Mouse (Mus musculus) hindbrain, embryonic 14.5 days (tissue): ENCODE data around the gene Terb1. TPM values are rescaled to one million over a fixed set of nuclear protein-coding genes. Genes with fewer than 3 reads are reported as not detected.

Source experiments
- ATAC-seq: fragments of 200-750 bp; cut with Nextera tagmentation; 2 replicates; pipeline ENCODE4 v1.8.0; 2017; ENCODE audit warnings: moderate number of reproducible peaks, mild to moderate bottlenecking, moderate TSS enrichment, moderate library complexity; ENCODE audit not compliant: low FRiP score
- DNase-seq: peaks from one replicate; pipeline ENCODE4 v3.0.0-alpha.2; 2015; ENCODE audit warnings: low spot score
- H3K27ac ChIP-seq: fragments of 300-500 bp; sonication (generic); 2 replicates; pipeline ENCODE4 v1.5.1; 2014; ENCODE audit warnings: mild to moderate bottlenecking, moderate library complexity
- H3K27me3 ChIP-seq: fragments of 300-500 bp; sonication (generic); 2 replicates; pipeline ENCODE4 v1.6.1; 2014; ENCODE audit warnings: mild to moderate bottlenecking, low read length, mixed read lengths; ENCODE audit not compliant: control insufficient read depth, insufficient read depth
- H3K36me3 ChIP-seq: fragments of 300-500 bp; sonication (generic); replicated peaks from 2 replicates; pipeline ENCODE4 v1.6.1; 2014; ENCODE audit not compliant: control insufficient read depth, insufficient read depth
- H3K4me1 ChIP-seq: fragments of 300-500 bp; sonication (generic); replicated peaks from 2 replicates; pipeline ENCODE4 v1.6.1; 2014; ENCODE audit warnings: antibody characterized with exemption, low read length, mixed read lengths; ENCODE audit not compliant: control insufficient read depth, insufficient read depth
- H3K4me2 ChIP-seq: fragments of 300-500 bp; sonication (generic); replicated peaks from 2 replicates; pipeline ENCODE4 v1.6.1; 2014; ENCODE audit warnings: mild to moderate bottlenecking, moderate library complexity
- H3K4me3 ChIP-seq: fragments of 300-500 bp; sonication (generic); replicated peaks from 2 replicates; pipeline ENCODE4 v1.5.1; 2014; ENCODE audit warnings: mild to moderate bottlenecking, low read length
- H3K9ac ChIP-seq: fragments of 300-500 bp; sonication (generic); 2 replicates; pipeline ENCODE4 v1.6.1; 2014
- H3K9me3 ChIP-seq: fragments of 300-500 bp; sonication (generic); 2 replicates; pipeline ENCODE4 v1.6.1; 2016; ENCODE audit warnings: low read length; ENCODE audit not compliant: control insufficient read depth
- WGBS: fragments of 180-500 bp; shearing (Covaris S2); extraction: QIAGEN DNeasy Blood & Tissue Kit; methylation state at CpG from one replicate; pipeline ENCODE4 v1.1.7; 2014; 5-methylcytosine and 5-hydroxymethylcytosine counted together
- polyA plus RNA-seq: library from polyadenylated mRNA; unstranded; fragments of >200 nt; fragmentation: Nextera tagmentation; extraction: Ambion mirVana; gene quantifications from 2 replicates; pipeline ENCODE4 v1.2.1, GENCODE M21; 2014

Gene Terb1
- polyA plus RNA-seq, 1 experiment from 2014 or later = 0.78 TPM

DNA sequence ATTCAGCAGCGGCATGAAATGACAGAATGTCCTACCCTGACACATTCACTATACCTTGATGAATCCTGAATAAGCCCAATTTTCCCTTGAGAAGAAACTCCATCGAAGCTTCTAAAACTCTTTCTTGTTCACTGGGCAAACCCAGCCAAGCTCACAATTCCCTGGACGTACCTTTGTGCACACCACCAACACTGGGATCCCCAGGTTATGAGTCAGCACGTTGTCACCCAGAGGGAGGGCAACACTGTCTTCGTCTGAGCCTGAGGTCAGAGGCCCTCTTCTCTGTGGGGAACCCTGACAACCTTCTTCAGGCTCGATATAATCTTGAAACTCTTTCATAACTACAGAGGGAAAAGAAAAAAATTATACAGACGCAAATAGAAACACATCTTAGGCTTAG, 79.5 kb downstream of the Terb1 start:
- Histone ChIP-seq H3K9ac (no peak overlapping the region), H3K4me3 (no peak overlapping the region), H3K36me3 (peaks cover 99% of the 10 kb centered on the region), H3K27me3 (no peaks in the 10 kb centered on the region), H3K4me2 (no peak overlapping the region), H3K4me1 (no peaks in the 10 kb centered on the region), H3K9me3 (no peaks in the 10 kb centered on the region), H3K27ac (no peak overlapping the region)
- ATAC-seq (no peak), DNase-seq (no peak)
- 84% methylated on average over 7 of the region's 7 CpGs for WGBS

GRCm38 (mm10) chr8:104427703-104428102, 82.0 kb downstream of the Terb1 start:
- Histone ChIP-seq H3K4me1 (no peaks in the 10 kb centered on the region), H3K9ac (no peak overlapping the region), H3K4me2 (no peak overlapping the region), H3K27ac (no peak overlapping the region), H3K9me3 (no peaks in the 10 kb centered on the region), H3K4me3 (no peak overlapping the region), H3K36me3 (peaks cover 99% of the 10 kb centered on the region), H3K27me3 (no peaks in the 10 kb centered on the region)
- ATAC-seq (no peak), DNase-seq (no peak)
- WGBS = 93% methylated on average over 13 of the region's 13 CpGs

GRCm38 (mm10) chr8:104422313-104422712, 87.4 kb downstream of the Terb1 start:
- H3K9ac ChIP-seq = no peak overlapping the region
- no peak for DNase-seq
- H3K27me3 ChIP-seq = no peaks in the 10 kb centered on the region
- no peaks in the 10 kb centered on the region for H3K9me3 ChIP-seq
- ATAC-seq = no peak
- no peak overlapping the region for H3K4me3 ChIP-seq
- WGBS = 88% methylated on average over 6 of the region's 6 CpGs
- H3K27ac ChIP-seq = no peak overlapping the region
- no peaks in the 10 kb centered on the region for H3K4me1 ChIP-seq
- H3K36me3 ChIP-seq = peaks cover 97% of the 10 kb centered on the region
- H3K4me2 ChIP-seq = no peak overlapping the region

DNA sequence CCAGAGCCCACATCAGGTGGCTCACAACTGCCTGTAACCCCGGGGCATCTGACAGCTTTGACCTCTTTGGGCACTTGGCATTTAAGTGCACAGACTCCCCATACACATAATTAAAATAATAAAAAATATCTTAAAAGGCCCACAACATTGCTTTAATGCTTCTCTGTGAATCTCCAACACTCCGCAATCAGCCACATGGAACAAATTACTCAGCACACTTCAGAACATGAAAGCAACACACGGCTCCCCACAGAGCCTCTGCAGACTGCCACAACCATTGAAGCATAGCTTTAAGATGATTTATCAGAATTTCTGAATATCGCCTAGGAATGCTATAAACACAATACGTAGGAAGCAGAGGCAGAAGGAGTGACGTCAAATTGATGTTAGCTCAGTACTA, 93.7 kb downstream of the Terb1 start:
- Histone ChIP-seq H3K9me3 (no peaks in the 10 kb centered on the region), H3K36me3 (peaks cover 47% of the 10 kb centered on the region), H3K9ac (no peak overlapping the region), H3K4me3 (no peak overlapping the region), H3K4me2 (no peak overlapping the region), H3K27me3 (no peaks in the 10 kb centered on the region), H3K27ac (no peak overlapping the region), H3K4me1 (no peaks in the 10 kb centered on the region)
- 74% methylated on average over 6 of the region's 6 CpGs for WGBS
- ATAC-seq (no peak), DNase-seq (no peak)

DNA sequence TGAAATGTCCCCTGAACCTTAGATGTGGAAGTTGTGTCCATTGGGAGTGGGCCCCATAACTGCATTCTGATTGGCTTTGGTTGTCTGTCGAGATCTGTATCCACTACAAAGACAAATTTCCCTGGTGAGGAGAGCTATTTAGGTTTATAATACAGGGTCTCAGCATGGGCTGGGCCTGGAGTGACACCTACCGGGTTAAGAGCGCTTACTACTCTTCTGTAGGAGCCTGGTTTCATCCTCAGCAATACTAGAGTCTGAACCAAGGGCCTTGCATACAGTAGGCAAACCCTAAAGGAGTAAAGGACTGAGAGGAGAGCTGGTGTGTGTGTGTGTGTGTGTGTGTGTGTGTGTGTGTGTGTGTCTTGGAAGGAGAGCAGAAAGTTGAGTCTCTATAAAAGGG, 95.5 kb downstream of the Terb1 start:
- no peak overlapping the region for H3K27ac ChIP-seq
- H3K4me2 ChIP-seq = no peak overlapping the region
- no peaks in the 10 kb centered on the region for H3K4me1 ChIP-seq
- H3K9me3 ChIP-seq = no peaks in the 10 kb centered on the region
- no peaks in the 10 kb centered on the region for H3K27me3 ChIP-seq
- ATAC-seq (no peak), DNase-seq (no peak)
- WGBS = 37% methylated on average over 3 of the region's 3 CpGs
- H3K36me3 ChIP-seq = peaks cover 29% of the 10 kb centered on the region
- no peak overlapping the region for H3K9ac ChIP-seq
- H3K4me3 ChIP-seq = no peak overlapping the region

- ATAC-seq = no peak
- WGBS = 90% methylated on average over 4 of the region's 4 CpGs
- Histone ChIP-seq H3K27ac (no peak overlapping the region), H3K9ac (no peak overlapping the region), H3K4me1 (no peaks in the 10 kb centered on the region), H3K9me3 (no peaks in the 10 kb centered on the region), H3K27me3 (no peaks in the 10 kb centered on the region), H3K4me2 (no peak overlapping the region), H3K36me3 (peaks cover 24% of the 10 kb centered on the region), H3K4me3 (no peak overlapping the region)
- DNase-seq = no peak
These were observed 95.9 kb downstream of the Terb1 start for GRCm38 (mm10) chr8:104413770-104414169.

DNA sequence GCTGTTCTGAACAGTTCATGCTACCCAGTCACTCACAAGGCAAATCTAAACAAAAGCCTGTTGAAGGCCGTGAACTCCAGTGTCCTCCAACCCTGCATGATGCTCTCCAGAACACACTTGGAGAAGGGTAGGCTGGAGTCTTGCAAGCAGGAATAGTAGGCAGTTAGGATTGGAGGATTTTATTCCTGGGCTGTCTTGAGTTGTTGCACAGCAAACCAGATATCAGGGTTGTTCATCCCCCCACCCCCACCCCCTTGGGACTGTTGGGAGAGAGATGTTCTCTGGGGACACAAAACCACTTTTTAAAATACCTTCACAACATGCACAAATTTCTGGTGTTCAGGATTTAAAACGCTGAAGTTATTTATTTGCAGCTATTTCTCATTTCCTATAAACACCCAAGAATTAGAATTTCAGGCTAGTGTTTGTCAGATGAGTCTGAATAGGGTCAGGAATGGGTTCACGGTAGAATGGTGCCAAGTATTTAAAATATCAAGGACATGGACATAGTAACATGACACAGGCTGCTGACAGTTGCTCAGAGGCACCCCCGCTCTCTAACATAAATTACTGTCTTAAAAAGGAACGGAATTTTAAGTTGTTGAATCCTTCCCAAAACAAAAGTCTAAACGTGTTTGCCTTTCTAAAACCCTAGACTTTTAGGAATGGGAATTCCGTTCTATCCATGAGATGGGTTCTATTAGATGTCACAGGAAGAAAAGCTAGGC, 96.7 kb downstream of the Terb1 start:
- no peak for ATAC-seq
- H3K4me1 ChIP-seq = no peaks in the 10 kb centered on the region
- no peaks in the 10 kb centered on the region for H3K9me3 ChIP-seq
- no peak overlapping the region for H3K4me3 ChIP-seq
- H3K36me3 ChIP-seq = peaks cover 18% of the 10 kb centered on the region
- no peak overlapping the region for H3K9ac ChIP-seq
- no peak overlapping the region for H3K27ac ChIP-seq
- 80% methylated on average over 7 of the region's 7 CpGs for WGBS
- DNase-seq = no peak
- H3K27me3 ChIP-seq = no peaks in the 10 kb centered on the region
- H3K4me2 ChIP-seq = no peak overlapping the region

DNA sequence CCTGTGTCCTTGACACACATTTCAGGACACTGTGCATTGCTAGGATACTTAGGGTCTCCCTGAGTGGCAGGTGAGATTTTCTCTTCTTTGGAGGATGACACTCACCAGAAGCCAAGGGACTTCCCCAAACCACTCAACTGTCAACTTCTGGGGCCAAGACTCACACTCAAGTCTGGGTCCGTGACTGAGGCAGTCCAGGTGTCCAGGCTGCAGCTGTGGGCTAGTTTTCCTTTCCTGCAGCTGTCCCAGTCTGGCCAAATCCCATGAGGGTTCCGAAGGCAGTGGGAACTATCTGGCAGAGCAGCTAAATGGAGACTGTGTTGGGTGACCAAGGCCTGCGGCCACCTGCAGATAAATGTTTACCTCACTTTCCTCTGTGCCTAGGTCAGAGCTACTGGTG, 97.7 kb downstream of the Terb1 start:
- H3K27ac ChIP-seq = no peak overlapping the region
- no peak overlapping the region for H3K9ac ChIP-seq
- no peaks in the 10 kb centered on the region for H3K4me1 ChIP-seq
- H3K9me3 ChIP-seq = no peaks in the 10 kb centered on the region
- no peaks in the 10 kb centered on the region for H3K27me3 ChIP-seq
- no peak overlapping the region for H3K4me3 ChIP-seq
- WGBS = 92% methylated on average over 3 of the region's 3 CpGs
- ATAC-seq = no peak
- H3K4me2 ChIP-seq = no peak overlapping the region
- no peak for DNase-seq
- H3K36me3 ChIP-seq = peaks cover 8% of the 10 kb centered on the region; the same call in 1 of the 2 replicates

DNA sequence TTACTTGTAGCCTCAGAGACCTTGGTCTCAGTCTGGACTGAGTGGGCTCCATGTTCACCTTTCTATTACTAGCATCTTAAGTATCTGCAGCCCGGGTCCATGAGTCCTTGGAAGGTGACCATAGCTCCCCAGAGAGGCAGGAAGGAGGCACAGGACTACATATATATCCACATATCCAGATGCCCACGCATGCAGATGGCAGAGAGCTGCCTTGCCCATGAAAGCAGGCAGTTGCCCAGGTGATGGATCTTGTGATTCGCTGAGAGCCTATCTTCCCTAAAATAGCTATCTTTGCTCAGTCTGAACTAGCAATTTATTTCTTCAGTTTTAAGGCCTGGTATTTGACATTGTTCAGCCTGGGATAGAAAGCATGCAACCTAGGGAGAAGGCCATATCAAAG, 98.2 kb downstream of the Terb1 start:
- ATAC-seq = no peak
- Histone ChIP-seq H3K9me3 (no peaks in the 10 kb centered on the region), H3K4me3 (no peak overlapping the region), H3K27ac (no peak overlapping the region), H3K27me3 (no peaks in the 10 kb centered on the region), H3K4me2 (no peak overlapping the region), H3K36me3 (peaks cover 7% of the 10 kb centered on the region; the same call in 1 of the 2 replicates), H3K9ac (no peak overlapping the region), H3K4me1 (no peaks in the 10 kb centered on the region)
- no peak for DNase-seq
- WGBS = 100% methylated on average over 3 of the region's 3 CpGs
